ENCODE assay signal across 16 mouse cellular contexts in genomic region chr15:91381864-91382263, GRCm38 (mm10).
"Had no signal": no experiment of that assay in that cellular context is flagged by ENCODE, and none has a peak within 500 bp of the region (broad histone marks: within the 10 kb centered on the region; RNA-seq: fewer than 3 reads in every experiment).

No protein-coding gene starts in this region.

- H3K27me3 ChIP-seq: neural tube, embryonic 12.5 days; neural tube, embryonic 13.5 days; neural tube, embryonic 15.5 days; stomach, embryonic 15.5 days had no signal

- H3K4me3 ChIP-seq: neural tube, embryonic 12.5 days; neural tube, embryonic 13.5 days; neural tube, embryonic 15.5 days; stomach, embryonic 15.5 days had no signal

- H3K4me2 ChIP-seq: neural tube, embryonic 12.5 days; neural tube, embryonic 13.5 days; neural tube, embryonic 15.5 days; stomach, embryonic 15.5 days had no signal

- H3K27ac ChIP-seq: neural tube, embryonic 12.5 days; neural tube, embryonic 13.5 days; neural tube, embryonic 15.5 days; stomach, embryonic 15.5 days; stomach, postnatal 0 days had no signal

- H3K9me3 ChIP-seq: neural tube, embryonic 12.5 days; neural tube, embryonic 13.5 days; neural tube, embryonic 15.5 days; stomach, embryonic 15.5 days had no signal

- H3K4me1 ChIP-seq: neural tube, embryonic 12.5 days; stomach, embryonic 15.5 days had no signal

- H3K9ac ChIP-seq: neural tube, embryonic 12.5 days; neural tube, embryonic 13.5 days; neural tube, embryonic 15.5 days; stomach, embryonic 15.5 days had no signal

- H3K36me3 ChIP-seq: neural tube, embryonic 12.5 days; neural tube, embryonic 13.5 days; neural tube, embryonic 15.5 days; stomach, embryonic 15.5 days had no signal

- DNase-seq: retina, postnatal 1 day; right cerebral cortex, adult 18-20 months; right cerebral cortex, postnatal 14 days; right cerebral cortex, postnatal 25 days; right cerebral cortex, postnatal 4 days; spleen, adult 18-20 months; thymus, adult 18-20 months; thymus, adult 2 months; thymus, postnatal 25 days; thymus, postnatal 36 days; thymus, postnatal 4 days had no signal
